Mouse (Mus musculus): Measurements from ENCODE around the gene Rbm14.

Gene Rbm14

GRCm38 (mm10) chr19:4811063-4811908, at the start of gene Rbm14, which contains the start of gene Gm21992:
TSS of gene Rbm14 (minus strand) at chr19:4811634.
TSS of gene Gm21992 (minus strand) at chr19:4811612.
- peak; percentile 95 to 96 for DNase-seq

GRCm38 (mm10) chr19:4859081-4859480, 47.6 kb upstream of the Rbm14 start:
- DNase-seq = no peak

GRCm38 (mm10) chr19:4855951-4856350, 44.5 kb upstream of the Rbm14 start:
- no peak for DNase-seq

GRCm38 (mm10) chr19:4855470-4855820, 44.0 kb upstream of the Rbm14 start:
- DNase-seq = no peak

GRCm38 (mm10) chr19:4854552-4855469, 43.4 kb upstream of the Rbm14 start, which contains the start of gene Ctsf:
TSS of gene Ctsf (plus strand) at chr19:4855130.
- DNase-seq = no peak

GRCm38 (mm10) chr19:4850281-4850680, 38.8 kb upstream of the Rbm14 start:
- DNase-seq = no peak

GRCm38 (mm10) chr19:4849800-4850199, 38.4 kb upstream of the Rbm14 start:
- no peak for DNase-seq

GRCm38 (mm10) chr19:4847490-4847889, 36.1 kb upstream of the Rbm14 start:
- peak; percentile 18 to 19 for DNase-seq

- no peak for DNase-seq
Observed at GRCm38 (mm10) chr19:4845846-4846245, 34.4 kb upstream of the Rbm14 start.

- no peak for DNase-seq
Observed at GRCm38 (mm10) chr19:4842611-4843010, 31.2 kb upstream of the Rbm14 start.

- DNase-seq = no peak
Observed at GRCm38 (mm10) chr19:4840848-4841247, 29.4 kb upstream of the Rbm14 start.

- peak; percentile 88 to 89 for DNase-seq
Observed at GRCm38 (mm10) chr19:4839149-4839548, 27.7 kb upstream of the Rbm14 start, which contains the start of the genes Ccs and Ccdc87. TSS of gene Ccs (minus strand) at chr19:4839332. TSS of gene Ccdc87 (plus strand) at chr19:4839366.

GRCm38 (mm10) chr19:4838526-4839140, 27.2 kb upstream of the Rbm14 start:
- no peak for DNase-seq

- DNase-seq = no peak
Observed at GRCm38 (mm10) chr19:4837049-4837448, 25.6 kb upstream of the Rbm14 start.

GRCm38 (mm10) chr19:4836096-4836495, 24.7 kb upstream of the Rbm14 start:
- DNase-seq = no peak

GRCm38 (mm10) chr19:4833977-4834376, 22.5 kb upstream of the Rbm14 start:
- DNase-seq = no peak

GRCm38 (mm10) chr19:4829156-4829555, 17.7 kb upstream of the Rbm14 start:
- no peak for DNase-seq

GRCm38 (mm10) chr19:4828444-4829114, 17.1 kb upstream of the Rbm14 start:
- no peak for DNase-seq

- DNase-seq = no peak
Observed at GRCm38 (mm10) chr19:4820678-4821303, 9.4 kb upstream of the Rbm14 start.

GRCm38 (mm10) chr19:4817182-4817835, 5.9 kb upstream of the Rbm14 start:
- DNase-seq = no peak

GRCm38 (mm10) chr19:4813015-4813414, 1.6 kb upstream of the Rbm14 start:
- peak; percentile 53 to 59 for DNase-seq

Data from B cell, adult 2 months (primary cell).